Mouse (Mus musculus) kidney, adult 11 months (tissue): Measurements from ENCODE around the gene Olfr508.
"Not testable (repeated sequence)": the region's sequence is repeated elsewhere in the genome, so short reads cannot be mapped to it uniquely, and the experiment has no call there.

Experiments used
- DNase-seq: peaks from one replicate; pipeline ENCODE4 v3.0.0; 2022

The Olfr508 gene

DNA sequence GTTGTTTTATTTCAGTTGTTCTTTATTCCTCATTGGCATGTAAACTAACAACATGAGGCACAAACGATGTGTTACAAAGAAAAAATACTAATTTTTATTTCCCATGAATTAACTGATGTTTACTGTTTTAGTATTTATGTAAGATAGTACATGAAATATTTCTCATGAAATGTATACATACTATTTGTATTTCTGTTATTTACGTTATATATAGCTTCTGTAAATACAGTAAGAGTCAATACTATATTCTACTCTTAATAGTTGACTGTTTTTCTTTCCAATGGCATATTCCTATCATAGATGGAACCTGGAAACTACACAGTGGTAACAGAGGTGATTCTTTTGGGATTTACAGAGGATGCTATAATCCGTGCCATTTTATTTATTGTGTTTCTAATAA lies at the start of gene Olfr508:
Olfr508 (plus strand) TSS at position 301 of the 400 bp plus-strand sequence.
- no peak for DNase-seq

DNA sequence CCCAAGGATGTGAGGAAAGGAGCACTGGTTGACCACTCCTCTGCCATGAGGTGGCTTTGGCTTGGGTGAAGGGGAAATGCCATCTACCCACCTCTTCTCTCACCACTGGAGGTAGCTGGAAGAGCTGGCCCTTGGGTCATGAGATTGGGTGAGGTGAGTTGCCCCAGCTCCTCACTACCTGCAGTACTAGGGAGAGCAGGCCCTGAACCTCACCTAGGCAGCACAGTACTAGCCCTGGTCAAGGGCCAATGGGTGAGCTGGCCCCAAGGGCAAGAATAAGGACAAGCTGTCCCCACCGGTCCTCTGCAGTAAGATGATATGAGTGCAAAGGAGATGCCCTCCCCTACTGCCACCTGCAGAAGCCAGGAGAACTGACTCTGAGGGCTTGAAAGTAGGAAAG lies 40.0 kb upstream of the Olfr508 start:
- no peak for DNase-seq

DNA sequence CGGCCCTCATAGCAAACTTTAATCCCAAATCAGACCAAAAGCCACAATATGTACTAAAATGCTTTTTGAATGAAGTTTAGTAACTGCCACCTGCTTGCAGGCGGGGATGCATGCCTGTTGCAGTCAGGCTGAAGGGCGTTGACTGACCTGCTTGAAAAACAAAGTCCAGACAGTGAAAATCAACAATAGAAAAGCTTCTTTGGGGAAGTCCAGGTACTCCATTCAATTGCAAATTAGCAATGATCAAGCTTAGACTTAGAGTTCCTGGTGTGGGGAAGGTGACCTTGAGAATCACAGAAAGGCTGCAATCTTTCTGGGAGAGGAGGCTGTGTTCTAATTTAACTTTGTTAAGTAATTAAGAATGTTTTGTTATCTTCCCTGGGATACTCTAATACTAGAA lies 27.9 kb upstream of the Olfr508 start:
- not testable (repeated sequence) for DNase-seq

DNA sequence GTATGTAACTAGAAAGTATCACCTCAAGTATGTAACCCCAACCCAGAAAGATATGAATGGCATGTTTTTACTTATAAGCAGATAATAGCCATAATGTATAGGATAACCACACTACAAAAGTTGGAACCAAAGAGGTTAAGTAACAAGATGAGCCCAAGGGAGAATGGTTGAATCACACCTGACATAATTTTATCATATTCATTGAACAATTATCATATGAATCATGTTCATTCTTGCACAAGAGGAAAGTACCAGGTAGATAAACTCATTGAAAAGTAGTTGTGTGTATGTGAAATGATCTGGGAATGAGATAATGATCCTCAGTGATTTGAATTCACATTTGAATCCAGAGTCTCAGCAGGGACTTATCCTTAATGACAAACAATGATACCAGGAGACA lies 19.3 kb upstream of the Olfr508 start, which contains the start of gene Olfr506:
Olfr506 (plus strand) TSS at position 301 of the 400 bp plus-strand sequence.
- no peak for DNase-seq

DNA sequence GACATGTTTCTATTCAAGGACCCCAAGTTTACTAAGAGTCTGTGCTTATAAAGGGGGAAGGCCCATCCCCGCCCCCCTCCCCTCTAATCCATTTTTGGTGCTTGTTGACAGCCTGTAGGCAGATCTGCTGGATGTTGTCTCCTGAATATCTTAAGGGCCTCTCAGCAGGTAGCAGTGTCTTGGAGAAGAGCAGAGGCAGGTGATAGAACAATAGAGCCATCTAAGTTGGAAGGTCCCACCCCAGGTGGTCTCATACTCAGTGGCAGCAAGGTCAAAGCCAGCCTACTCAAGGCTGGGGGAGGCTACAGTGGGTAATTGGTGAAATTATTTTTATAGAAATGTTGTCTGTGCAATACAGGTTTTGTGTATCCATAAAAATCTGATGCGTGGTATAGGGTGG lies 15.7 kb upstream of the Olfr508 start:
- DNase-seq = no peak

DNA sequence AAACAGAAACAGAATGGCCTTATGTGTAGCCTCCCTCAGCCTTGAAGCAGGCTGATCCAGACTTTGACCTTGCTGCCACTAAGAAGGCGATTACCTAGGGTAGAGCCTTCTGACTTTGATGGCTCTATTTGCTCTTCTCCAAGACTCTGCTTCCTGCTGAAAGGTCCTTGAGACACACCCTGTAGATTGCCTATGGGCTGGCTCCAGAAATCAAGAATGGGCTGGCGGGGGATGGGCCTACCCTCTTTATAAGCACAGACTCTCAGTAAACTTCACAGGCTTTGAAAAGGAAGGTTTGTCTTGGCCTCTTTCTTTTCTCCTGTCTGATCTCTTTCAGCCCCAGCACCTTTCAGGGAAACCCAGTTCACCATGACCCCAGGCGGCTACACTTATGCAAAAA lies 13.0 kb upstream of the Olfr508 start:
- not testable (repeated sequence) for DNase-seq

DNA sequence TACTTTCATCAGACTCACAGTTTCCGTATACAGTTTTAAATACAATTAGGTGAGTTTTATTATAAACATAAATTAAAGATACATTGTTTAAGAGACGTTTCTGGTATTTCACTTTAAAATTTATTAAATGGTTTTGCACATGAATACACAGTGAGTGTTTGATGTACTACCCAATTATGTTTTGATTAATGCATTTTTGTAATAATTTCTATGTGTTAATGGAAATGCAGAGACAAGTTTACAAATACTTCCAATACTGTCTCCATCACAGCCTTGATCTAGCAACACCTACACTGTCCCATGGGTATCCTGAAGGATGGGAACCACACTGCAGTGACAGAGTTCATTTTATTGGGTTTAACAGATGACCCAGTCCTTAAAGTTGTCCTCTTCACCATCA lies 8.3 kb upstream of the Olfr508 start, which contains the start of gene Olfr507:
Olfr507 (plus strand) TSS at position 301 of the 400 bp plus-strand sequence.
- DNase-seq = no peak

DNA sequence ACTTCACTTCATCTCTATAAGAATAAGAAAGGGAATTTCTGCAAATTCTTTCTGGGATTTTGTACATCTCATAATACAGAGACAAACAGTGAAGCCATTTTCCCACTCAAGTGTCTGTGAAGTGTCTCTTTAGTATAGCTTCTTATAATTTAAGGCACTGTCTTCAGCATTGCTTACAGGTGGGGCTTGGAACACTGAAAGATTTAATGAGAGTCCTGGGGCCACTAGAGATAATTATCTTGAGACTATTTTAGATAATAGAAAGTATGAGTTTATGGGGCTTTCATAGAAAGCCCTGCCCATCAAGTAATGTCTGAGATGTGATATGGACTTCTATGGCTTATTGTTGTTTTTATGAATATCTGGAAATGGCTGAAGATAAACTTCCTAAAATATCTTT lies 22.0 kb downstream of the Olfr508 start, which contains the start of gene Olfr509:
Olfr509 (minus strand) TSS at position 101 of the 400 bp plus-strand sequence.
- no peak for DNase-seq

DNA sequence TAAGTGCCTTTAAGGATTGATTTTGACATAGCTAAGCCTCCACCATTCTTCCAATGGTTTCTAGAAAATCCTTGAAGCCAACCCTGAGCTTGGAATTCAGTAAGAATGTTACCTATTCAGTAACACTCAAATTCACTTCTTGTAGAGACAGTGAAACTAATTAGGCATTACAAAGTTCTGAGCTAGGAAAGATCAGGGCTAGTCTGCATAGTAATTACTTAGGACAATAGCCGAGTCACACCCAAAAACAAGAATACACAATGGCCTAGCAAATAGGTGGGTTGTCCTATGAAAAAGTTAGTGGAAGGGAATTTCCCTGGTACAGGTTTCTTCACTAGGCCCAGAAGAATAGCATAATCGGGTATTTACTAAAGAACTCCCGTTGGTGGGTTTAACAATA lies 32.6 kb downstream of the Olfr508 start:
- DNase-seq = no peak

DNA sequence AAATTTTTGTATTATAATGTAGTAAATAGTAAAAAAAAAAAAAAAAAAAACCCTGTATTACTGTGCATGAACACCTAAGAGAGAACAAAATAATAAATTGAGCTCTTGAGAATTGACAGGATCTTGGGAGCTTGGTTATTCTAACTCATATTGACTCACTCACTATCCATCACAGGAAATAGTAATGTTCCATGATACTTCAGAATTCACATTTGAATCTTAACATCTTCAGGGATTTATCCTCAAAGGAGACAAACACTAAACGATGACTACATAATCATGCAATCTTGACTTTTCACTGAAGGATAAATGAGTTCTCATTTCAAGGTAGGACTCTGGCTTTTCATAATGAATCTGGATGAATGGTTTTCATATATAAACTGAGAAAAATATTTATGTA lies 36.3 kb downstream of the Olfr508 start, which contains the start of gene Olfr510:
Olfr510 (plus strand) TSS at position 301 of the 400 bp plus-strand sequence.
- no peak for DNase-seq

DNA sequence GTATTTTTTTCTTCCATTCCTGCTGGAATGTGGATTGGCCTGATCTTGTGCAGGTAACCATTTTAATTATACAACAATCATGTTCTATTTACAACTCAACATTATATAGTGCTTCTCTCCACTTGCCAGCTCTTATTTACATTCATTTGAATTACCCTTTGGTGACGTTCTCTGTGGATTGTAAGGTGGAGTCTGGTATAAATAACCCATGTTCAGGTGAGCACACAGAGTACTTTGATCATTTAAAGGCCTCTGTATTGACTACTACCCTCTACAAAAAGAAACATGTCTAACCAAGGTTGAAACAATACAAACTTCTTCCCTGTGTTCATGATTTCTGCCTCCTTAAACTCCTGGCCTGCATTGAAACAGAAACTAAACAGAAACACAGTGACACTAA lies 41.3 kb downstream of the Olfr508 start:
- DNase-seq = no peak

DNA sequence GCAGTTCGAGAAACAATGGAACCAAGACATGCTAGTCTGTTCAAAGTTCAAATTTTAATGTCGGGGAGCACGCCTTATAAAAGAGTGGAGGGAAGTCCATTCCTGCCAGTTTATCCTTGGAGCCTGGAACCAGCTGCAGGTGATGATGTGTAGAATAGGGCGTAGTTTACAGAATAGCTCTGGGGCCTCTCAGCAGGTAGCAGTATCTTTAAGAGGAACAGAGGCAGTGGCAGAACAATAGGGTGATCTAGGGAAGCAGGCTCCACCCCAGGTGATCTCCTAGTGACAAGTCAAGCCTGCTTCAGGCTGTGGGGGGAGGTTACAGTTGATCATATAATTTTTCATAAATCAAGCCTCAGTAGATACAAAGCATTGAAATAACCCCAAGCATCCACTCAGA lies 49.1 kb downstream of the Olfr508 start:
- no peak for DNase-seq
